Mouse (Mus musculus) adrenal gland, postnatal 14 days (tissue): ENCODE results near the gene Sf3a2. TPM values are rescaled to one million over a fixed set of nuclear protein-coding genes. Genes with fewer than 3 reads are reported as not detected.

ENCODE experiments used
- DNase-seq: peaks from one replicate; pipeline ENCODE4 v3.0.0; 2021; ENCODE audit warnings: mixed read lengths
- total RNA-seq: library from RNA; stranded (reverse); gene quantifications from 2 replicates; pipeline ENCODE4 v1.2.3, GENCODE M21; 2021

Sf3a2 gene
- total RNA-seq, 1 experiment from 2014 or later: 47.6 TPM

DNA sequence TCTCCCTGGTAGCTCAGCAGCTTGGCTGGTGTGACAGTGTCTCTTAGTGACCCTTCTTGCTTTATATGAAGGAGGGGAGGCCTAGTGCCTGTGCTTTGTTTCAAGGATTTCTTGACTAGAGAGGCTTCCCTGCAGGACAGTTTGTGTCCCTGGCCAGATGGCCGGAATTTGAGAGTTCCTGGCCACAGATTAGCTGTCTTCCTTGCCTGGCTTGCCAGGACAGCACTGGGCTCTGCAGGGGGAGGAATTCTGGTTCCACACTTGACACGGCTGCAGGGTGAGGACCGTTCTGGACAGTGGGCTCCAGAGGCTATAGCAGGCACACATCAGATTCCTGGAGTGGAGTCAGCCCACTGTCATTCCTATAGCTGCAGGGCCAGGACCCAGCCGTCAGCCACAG is 22.3 kb upstream of the Sf3a2 start:
- DNase-seq: no peak

DNA sequence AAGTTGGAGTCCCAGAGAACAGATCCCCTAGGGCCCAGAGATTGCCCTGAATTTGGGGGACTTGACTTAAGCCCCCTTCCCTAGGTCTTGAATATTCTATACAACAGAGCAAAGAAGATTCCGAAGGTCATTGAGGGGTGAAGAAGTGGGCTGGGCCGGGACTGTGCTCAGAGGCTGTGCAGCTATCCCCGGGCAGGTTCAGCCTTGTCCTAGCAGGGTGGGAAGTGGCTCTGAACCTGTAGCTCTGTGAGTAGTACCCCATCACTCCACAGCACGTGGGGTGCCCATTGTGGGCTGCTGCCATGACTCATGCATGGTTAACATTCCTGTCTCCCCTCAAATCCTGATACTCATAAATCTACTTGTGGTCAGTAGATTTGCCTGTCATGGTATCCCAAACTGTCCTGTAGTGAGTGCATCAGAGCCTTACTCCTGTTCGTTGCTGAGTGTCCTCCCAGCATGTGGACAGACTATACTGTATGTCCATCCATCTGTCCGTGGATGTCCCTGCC is 21.6 kb upstream of the Sf3a2 start:
- no peak for DNase-seq

DNA sequence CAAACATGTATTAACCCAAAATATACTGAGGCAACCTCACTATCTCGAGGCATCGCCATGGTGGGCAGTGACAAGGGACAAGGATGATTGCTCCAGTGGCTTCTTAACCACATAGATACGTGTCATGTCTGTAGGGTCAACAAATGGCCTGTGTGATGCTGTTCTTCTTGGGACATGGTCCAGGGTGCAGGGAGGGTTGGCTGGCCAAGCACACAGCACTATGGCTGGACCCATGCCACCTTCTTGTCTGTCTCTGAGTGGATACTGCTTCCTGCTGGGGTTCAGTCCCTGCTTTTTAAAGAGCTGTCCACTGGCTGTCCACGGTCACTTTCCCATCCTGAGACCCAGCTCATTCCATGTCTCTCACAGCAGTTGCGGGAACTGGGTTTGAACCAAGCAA is 20.9 kb upstream of the Sf3a2 start:
- DNase-seq: no peak

- peak; percentile 63 for DNase-seq
These were observed 18.4 kb upstream of the Sf3a2 start for GRCm38 (mm10) chr10:80779565-80779964.

- DNase-seq: no peak
These were observed 13.7 kb upstream of the Sf3a2 start for GRCm38 (mm10) chr10:80784302-80784701.

DNA sequence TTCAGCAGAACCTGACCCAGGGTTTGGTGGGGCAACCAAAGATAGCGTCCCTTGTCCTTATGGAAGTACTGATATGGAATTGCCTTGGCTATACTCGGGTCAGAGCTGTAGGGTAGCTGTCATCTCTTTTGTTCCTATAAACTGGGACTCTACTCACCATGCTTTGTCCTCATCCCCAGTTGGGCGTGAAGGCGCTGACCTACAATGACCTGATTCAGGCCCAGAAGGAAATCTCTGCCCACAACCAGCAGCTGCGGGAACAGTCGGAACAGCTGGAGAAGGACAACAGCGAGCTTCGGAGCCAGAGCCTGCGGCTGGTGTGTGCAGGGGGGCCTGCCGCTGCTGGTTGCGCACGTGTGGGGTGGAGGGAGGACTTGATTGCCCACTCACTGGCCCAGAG is 13.1 kb upstream of the Sf3a2 start:
- no peak for DNase-seq

GRCm38 (mm10) chr10:80785963-80786362 is 12.0 kb upstream of the Sf3a2 start:
- DNase-seq: no peak

DNA sequence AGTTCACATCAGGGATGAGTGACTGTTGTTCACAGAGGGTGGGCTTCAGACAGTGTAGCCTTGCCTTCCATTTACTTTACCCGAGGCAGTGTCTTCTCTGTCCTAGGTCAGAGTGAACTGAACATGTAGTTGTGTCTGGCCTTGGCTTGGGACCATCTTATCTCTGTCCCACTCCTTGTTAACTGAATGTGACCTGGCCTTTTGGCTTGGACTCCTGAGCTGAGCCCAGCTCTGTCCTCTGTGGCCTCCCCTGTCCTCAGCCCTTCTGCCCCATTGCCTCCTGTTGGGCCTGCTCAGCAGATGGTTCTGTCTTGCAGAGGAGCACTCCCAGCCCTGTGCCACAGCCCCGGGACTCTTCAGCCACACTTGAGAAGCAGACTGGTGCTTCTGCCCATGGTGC is 10.5 kb upstream of the Sf3a2 start:
- no peak for DNase-seq

DNA sequence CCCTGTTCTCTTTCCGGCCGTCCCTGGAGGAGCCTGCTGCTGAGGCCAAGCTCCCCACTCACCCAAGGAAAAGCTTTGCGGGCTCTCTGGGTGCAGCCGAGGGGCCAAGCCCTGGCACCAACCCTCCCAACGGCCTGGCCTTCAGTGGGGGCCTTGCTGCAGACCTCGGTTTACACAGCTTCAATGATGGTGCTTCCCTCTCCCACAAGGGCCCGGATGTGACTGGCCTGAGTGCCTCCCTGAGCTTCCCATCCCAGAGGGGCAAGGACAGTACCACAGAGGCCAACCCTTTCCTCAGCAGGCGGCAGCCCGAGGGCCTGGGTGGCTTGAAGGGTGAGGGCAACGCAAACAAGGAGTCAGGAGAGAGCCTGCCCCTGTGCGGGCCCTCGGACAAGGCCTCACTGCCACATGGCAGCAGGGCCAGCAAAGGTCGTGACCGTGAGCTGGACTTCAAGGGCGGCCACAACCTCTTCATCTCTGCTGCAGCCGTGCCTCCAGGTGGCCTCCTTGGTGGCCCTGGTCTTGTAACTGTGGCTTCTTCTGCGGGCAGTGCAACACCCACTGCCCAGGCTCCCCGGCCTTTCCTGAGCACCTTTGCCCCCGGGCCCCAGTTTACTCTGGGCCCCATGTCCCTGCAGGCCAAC is 7.1 kb upstream of the Sf3a2 start:
- DNase-seq: peak; percentile 71

GRCm38 (mm10) chr10:80791476-80792174 is 6.4 kb upstream of the Sf3a2 start:
- no peak for DNase-seq

DNA sequence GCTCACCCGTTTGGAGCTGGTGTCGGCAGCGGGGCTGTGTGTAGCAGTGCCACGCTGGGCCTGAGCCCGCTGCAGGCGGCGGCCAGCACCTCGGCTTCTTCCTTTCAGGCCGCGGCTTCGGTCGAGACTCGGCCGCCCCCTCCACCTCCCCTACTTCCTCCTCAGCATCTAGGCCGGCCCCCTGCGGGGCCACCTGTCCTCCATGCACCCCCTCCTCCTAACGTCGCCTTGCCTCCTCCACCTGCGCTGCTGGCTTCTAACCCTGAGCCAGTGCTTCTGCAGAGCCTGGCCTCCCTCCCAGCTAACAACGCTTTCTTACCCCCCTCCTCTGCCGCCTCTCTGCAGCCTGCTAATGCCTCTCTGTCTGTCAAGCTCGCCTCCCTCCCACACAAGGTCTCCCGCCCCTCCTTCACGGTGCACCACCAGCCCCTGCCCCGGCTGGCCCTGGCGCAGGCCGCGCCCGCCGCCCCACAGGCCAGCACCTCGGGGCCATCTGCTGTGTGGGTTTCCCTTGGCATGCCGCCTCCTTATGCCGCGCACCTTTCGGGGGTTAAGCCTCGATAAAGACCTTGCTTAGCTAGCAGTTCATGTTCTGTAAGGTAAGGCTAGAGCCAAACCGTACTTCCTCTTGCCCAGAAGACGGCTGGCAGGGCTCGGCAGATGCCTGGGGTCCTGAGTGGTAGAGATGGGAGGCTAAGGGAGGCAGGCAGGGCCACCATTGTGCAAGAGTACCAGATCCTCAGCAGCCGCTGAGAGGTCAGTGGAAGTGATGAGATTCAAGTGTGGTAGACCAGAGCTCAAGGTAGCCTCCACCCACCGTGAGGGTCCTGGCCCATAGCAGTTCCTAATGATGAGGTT is 5.6 kb upstream of the Sf3a2 start:
- DNase-seq: peak; percentile 49

DNA sequence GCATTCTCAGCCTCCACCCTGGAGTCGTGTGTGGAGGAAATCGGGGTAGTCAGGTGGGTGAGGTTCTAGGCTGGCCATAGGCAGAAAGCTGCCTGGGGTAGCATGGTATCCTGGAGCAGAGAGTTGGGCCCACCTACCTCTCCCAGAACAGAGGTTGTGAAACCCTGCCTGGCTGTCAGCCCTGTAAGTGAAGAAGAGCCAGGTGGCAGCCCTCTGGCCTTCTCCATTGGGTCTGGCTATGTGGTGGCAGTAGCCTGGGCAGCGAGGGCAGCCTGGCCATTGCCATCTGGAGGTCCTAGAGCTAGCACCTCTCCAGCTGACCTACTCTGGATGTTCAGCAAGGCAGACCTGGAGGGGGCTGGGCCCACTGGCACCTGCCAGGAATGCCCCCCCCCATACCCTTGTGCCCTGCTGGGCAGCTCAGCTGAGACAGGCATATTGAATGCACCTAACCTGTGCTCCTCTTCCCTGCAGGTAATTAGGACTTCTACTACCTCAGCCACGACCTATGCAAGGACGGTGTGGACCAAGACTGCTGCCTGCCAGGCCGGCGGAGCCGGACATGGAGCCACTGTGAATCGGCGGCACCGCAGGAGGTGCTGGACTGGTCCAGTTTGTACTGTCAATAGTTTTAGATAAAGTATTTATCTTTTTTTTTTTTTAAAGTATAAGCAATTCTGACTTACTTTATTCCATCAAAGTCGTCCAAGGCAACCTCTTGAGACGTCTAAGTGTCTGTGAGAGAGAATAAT is 4.8 kb upstream of the Sf3a2 start:
- no peak for DNase-seq

GRCm38 (mm10) chr10:80793803-80794202 is 4.2 kb upstream of the Sf3a2 start:
- DNase-seq: no peak

GRCm38 (mm10) chr10:80794750-80795149 is 3.2 kb upstream of the Sf3a2 start:
- no peak for DNase-seq

GRCm38 (mm10) chr10:80796307-80796848 is 1.6 kb upstream of the Sf3a2 start:
- no peak for DNase-seq

GRCm38 (mm10) chr10:80797186-80798149 is 530 bp upstream of the Sf3a2 start:
- no peak for DNase-seq

GRCm38 (mm10) chr10:80799070-80799566 is 1.1 kb downstream of the Sf3a2 start:
- DNase-seq: no peak

GRCm38 (mm10) chr10:80802204-80802912 is 4.4 kb downstream of the Sf3a2 start:
- no peak for DNase-seq

DNA sequence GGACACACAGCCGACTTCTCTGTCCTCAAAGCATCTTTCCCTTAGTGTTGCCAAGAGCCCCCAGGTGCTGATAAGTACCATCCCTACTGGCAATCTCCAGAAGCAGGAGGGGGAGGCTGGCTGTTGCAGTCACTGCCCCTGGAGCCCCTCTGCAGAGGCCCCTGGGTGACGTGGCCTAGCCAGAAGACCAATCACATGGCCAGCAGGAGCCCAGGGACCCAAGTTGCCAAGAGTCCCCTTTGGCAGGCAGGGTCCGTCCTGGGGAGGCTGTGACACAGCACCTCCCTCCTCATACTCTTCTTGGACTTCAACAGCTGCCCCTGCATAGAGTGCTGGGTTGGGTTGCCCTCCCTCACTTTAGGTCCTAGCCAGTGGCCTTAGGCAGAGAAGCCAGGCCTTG is 5.0 kb downstream of the Sf3a2 start:
- no peak for DNase-seq

DNA sequence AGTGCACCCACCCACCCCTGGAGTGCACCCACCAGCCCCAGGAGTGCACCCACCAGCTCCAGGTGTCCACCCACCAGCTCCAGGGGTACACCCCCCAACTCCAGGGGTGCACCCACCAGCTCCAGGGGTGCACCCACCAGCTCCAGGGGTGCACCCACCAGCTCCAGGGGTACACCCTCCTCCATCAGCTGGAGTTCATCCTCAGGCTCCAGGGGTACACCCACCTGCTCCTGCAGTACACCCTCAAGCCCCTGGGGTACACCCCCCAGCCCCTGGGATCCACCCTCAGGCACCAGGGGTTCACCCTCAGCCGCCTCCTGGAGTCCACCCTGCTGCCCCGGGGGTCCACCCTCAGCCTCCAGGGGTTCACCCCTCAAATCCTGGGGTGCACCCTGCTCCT is 6.3 kb downstream of the Sf3a2 start:
- no peak for DNase-seq
